ENCODE assay signal across 8 mouse cellular contexts in the genomic region with DNA sequence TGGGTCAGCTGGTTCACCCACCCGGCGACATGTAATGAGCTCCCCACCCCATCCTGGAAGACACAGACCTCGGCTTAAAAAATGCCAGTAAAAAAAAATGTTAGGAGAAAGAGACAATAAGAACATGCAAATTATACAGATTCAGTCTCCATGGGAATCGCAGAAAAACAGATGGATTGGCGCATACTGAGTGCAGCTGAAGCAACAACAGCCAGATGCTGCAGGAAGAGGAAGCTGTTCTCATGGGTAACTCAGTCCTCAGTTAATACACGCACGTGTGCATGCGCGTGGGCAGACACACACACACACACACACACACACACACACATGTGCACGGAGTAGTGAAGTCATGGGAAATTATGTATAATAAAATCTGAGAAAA. TPM values are rescaled to one million over a fixed set of nuclear protein-coding genes. Genes with fewer than 3 reads are reported as not detected.
A peak's percentile ranks its signal among the peaks of the same experiment; 100 is the strongest.
DNase-seq lines count a peak whose midpoint lies in the region; ATAC-seq and TF ChIP-seq lines count a peak whose summit lies in the region.
"Had no signal": no experiment of that assay in that cellular context is flagged by ENCODE, and none has a peak within 500 bp of the region (broad histone marks: within the 10 kb centered on the region; RNA-seq: fewer than 3 reads in every experiment).

No protein-coding gene starts in this region.

- no peak for ATAC-seq in forebrain, embryonic 12.5 days (ENCODE audit: low FRiP score)
- ATAC-seq in hindbrain, embryonic 15.5 days (ENCODE audit: low FRiP score, low read depth), result peak; percentile 59; the same call in 1 of the 2 replicates
- peak; percentile 49; the same call in 1 of the 2 replicates for ATAC-seq in midbrain, postnatal 0 days (ENCODE audit: low FRiP score)

- H3K27ac ChIP-seq in forebrain, embryonic 12.5 days, result peak overlapping the region; percentile 57; the same call in 1 of the 2 replicates
- H3K27ac ChIP-seq in hindbrain, embryonic 15.5 days (replicated peaks), result peak overlapping the region; percentile 69
- H3K27ac ChIP-seq in midbrain, postnatal 0 days (ENCODE audit: low read depth, low read length), result peak overlapping the region; percentile 67; the same call in 1 of the 2 replicates
- H3K27ac ChIP-seq: macrophage had no signal

- no peak overlapping the region for H3K4me3 ChIP-seq in lung, adult 2 months (replicated peaks; ENCODE audit: extremely low read depth, low read depth, low read length)
- H3K4me3 ChIP-seq in forebrain, embryonic 12.5 days (replicated peaks), result no peak overlapping the region
- H3K4me3 ChIP-seq in hindbrain, embryonic 15.5 days, result no peak overlapping the region
- H3K4me3 ChIP-seq in midbrain, postnatal 0 days (ENCODE audit: low read depth, low read length), result no peak overlapping the region

- H3K4me2 ChIP-seq in forebrain, embryonic 12.5 days, result no peak overlapping the region
- H3K4me2 ChIP-seq in hindbrain, embryonic 15.5 days, result peak overlapping the region; percentile 21
- H3K4me2 ChIP-seq in midbrain, postnatal 0 days (ENCODE audit: low read depth, low read length, poor library complexity, severe bottlenecking), result peak overlapping the region; percentile 24; the same call in 1 of the 2 replicates

- no peak for TF ChIP-seq POLR2A in lung, adult 2 months (IDR thresholded peaks at IDR 0.05; ENCODE audit: borderline replicate concordance, extremely low read depth, low read depth, low read length)

- no peaks in the 10 kb centered on the region for H3K36me3 ChIP-seq in forebrain, embryonic 12.5 days (replicated peaks)
- no peaks in the 10 kb centered on the region for H3K36me3 ChIP-seq in hindbrain, embryonic 15.5 days
- H3K36me3 ChIP-seq in midbrain, postnatal 0 days (ENCODE audit: insufficient read depth, low read length), result no peaks in the 10 kb centered on the region

- no peaks in the 10 kb centered on the region for H3K9me3 ChIP-seq in forebrain, embryonic 12.5 days
- H3K9me3 ChIP-seq in hindbrain, embryonic 15.5 days, result no peaks in the 10 kb centered on the region
- H3K9me3 ChIP-seq in midbrain, postnatal 0 days (ENCODE audit: low read length), result no peaks in the 10 kb centered on the region

- no peaks in the 10 kb centered on the region for H3K27me3 ChIP-seq in forebrain, embryonic 12.5 days
- H3K27me3 ChIP-seq in hindbrain, embryonic 15.5 days, result no peaks in the 10 kb centered on the region
- no peaks in the 10 kb centered on the region for H3K27me3 ChIP-seq in midbrain, postnatal 0 days (ENCODE audit: insufficient read depth, low read length)

- TF ChIP-seq CTCF in lung, adult 2 months (IDR thresholded peaks at IDR 0.05; ENCODE audit: insufficient read depth, low read length), result no peak
- TF ChIP-seq CTCF in midbrain, postnatal 0 days (IDR thresholded peaks at IDR 0.05), result no peak

- DNase-seq in lung, postnatal 10 days, result peak; percentile 30
- DNase-seq in lung, adult 2 months, result no peak
- DNase-seq in midbrain, postnatal 0 days (ENCODE audit: low spot score), result peak; percentile 57
- DNase-seq in c-Kit-positive CD71-positive TER-119-positive erythroid progenitor cells, embryonic 14.5 days (ENCODE audit: low spot score), result no peak
- DNase-seq in ovary, postnatal 10 days (ENCODE audit: low spot score), result no peak

- WGBS in lung, adult 2 months, result 24% methylated on average over 10 of the region's 10 CpGs
- 75% methylated on average over 10 of the region's 10 CpGs for WGBS in forebrain, embryonic 12.5 days
- WGBS in hindbrain, embryonic 15.5 days, result 42% methylated on average over 10 of the region's 10 CpGs
- WGBS in midbrain, postnatal 0 days, result 34% methylated on average over 10 of the region's 10 CpGs

- no peak overlapping the region for H3K9ac ChIP-seq in forebrain, embryonic 12.5 days
- H3K9ac ChIP-seq in hindbrain, embryonic 15.5 days, result no peak overlapping the region
- no peak overlapping the region for H3K9ac ChIP-seq in midbrain, postnatal 0 days (replicated peaks; ENCODE audit: low read length, poor library complexity, severe bottlenecking)

- H3K4me1 ChIP-seq in lung, adult 2 months (ENCODE audit: control insufficient read depth, insufficient read depth, low read length), result peaks cover 12% of the 10 kb centered on the region
- H3K4me1 ChIP-seq in forebrain, embryonic 12.5 days, result peaks cover 22% of the 10 kb centered on the region
- H3K4me1 ChIP-seq in hindbrain, embryonic 15.5 days (replicated peaks), result peaks cover 22% of the 10 kb centered on the region
- peaks cover 12% of the 10 kb centered on the region; the same call in 1 of the 2 replicates for H3K4me1 ChIP-seq in midbrain, postnatal 0 days (ENCODE audit: insufficient read depth, low read length)

RNA-seq across cellular contexts. Expression of a gene that starts 23.7 kb away (rescaled TPM):
- polyA plus RNA-seq in lung, adult 2 months (2012; rRNA removed), result 101 and 116 TPM in 2 replicates
- 26.0 and 26.3 TPM in 2 replicates for polyA plus RNA-seq in forebrain, embryonic 12.5 days (2016; fragmentation: Nextera tagmentation; extraction: Ambion mirVana)
- polyA plus RNA-seq in hindbrain, embryonic 15.5 days (2015; fragmentation: Nextera tagmentation; extraction: Ambion mirVana), result 19.2 and 20.9 TPM in 2 replicates
- 40.6 and 46.1 TPM in 2 replicates for total RNA-seq in midbrain, postnatal 0 days (2014; rRNA removed)
- 11.5 and 12.0 TPM in 2 replicates for polyA plus RNA-seq in midbrain, postnatal 0 days (2015; fragmentation: Nextera tagmentation; extraction: Ambion mirVana)

Comparison
In these comparisons a context has a peak if more than half of its experiments do, and no peak if none do; other contexts are left out.
1. DNase-seq: peak in lung, postnatal 10 days (single experiment) and midbrain, postnatal 0 days (single experiment); none in lung, adult 2 months (single experiment), c-Kit-positive CD71-positive TER-119-positive erythroid progenitor cells, embryonic 14.5 days (single experiment) and ovary, postnatal 10 days (single experiment).
2. Peak in every context shown above with its lines, with median percentiles within 50 percentile points of each other: H3K27ac ChIP-seq.